Mouse (Mus musculus): Measurements from ENCODE around the gene Macrod1.

The Macrod1 gene

GRCm38 (mm10) chr19:7113574-7113973 is 57.0 kb downstream of the Macrod1 start:
- no peak for DNase-seq (ENCODE audit: low spot score)

- no peak for DNase-seq (ENCODE audit: low spot score)
These were observed 59.6 kb downstream of the Macrod1 start for GRCm38 (mm10) chr19:7116038-7116731.

DNA sequence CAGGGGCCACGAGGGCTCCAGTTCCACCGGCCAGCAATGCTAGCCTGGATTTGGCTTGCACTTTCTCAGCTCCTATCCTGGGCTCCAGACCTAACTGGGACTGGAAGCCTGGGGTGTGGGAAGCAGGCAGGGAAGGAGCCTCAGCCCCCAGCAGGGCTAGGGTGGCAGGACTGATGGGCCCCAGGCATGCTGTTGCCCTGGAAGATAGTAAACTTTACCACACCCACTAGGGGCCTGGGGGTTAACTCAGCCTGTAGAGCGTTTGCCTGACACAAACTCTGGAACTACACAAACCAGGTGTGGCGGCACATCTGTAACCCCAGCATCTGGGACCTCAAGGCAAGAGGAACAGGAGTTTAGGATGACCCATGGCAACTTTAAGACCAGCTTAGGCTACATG is 60.5 kb downstream of the Macrod1 start:
- DNase-seq (ENCODE audit: low spot score): no peak

- DNase-seq (ENCODE audit: low spot score): no peak
These were observed 61.2 kb downstream of the Macrod1 start for GRCm38 (mm10) chr19:7117653-7118307.

DNA sequence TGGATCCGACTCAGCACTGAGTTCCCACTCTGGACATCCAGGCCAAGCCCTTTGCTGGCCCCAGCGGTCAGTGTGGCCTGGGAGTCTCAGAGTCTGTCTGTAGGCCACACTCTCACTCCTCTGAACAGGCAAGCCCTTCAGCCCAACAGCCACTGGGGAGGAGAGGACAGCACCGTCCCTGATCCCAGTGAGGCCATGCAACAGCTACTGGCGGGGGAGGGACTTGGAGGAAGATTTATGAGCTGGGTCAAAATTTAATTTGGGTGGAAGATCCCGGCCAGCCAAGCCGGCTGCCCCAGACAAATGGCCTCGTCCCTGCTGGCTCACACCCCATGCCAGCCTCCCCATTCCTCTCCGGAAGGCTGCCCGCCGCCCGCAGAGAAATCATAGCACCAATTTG is 64.6 kb downstream of the Macrod1 start:
- DNase-seq (ENCODE audit: low spot score): no peak

DNA sequence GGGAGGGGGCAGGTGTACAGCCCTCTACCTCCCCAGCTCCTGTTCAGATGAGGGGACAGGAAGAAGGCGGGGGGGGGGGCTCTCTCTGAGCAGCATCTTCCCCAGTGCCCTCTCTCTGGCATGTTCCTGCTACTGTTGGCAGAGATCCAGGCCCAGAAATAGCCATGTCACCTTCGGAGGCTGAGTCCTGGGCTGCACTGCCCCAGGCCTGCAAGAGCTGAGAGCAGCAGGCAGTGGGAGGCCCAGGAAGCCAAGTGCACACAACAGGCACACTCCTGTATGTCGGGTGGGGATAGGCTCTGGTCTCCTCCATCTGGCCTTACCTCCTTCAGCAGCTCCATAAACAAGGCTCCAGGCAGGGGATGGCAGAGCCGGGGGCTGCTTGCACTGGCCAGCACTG is 65.7 kb downstream of the Macrod1 start:
- DNase-seq (ENCODE audit: low spot score): no peak

DNA sequence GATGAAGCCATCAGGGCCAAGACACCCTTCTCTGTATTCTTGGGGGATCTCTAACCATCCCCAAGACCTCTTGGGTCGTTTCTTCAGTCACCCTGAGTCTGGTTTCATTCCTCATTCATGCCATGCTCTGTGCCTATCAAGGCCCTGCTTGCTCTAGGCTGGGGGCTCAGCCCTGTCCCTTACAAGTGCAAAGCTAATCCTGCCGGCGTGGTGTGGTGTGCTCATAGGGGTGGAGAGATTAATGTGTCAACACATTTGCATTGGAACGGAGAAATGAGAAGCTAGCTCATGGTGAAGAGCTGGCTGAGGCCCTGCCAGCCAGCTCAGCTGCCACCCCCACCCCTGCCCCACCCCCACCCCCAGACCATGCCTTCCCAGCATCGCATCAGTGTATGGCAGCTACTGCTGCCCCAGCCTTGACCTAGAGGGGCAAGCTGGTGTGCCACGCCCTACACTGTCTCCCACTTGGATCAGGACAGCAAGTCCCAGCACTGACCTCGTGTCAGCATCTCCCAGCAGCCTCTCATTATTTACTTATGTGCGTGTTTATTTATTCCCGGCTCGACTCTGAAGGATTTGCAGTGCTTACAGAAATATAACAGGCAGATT is 66.2 kb downstream of the Macrod1 start:
- DNase-seq (ENCODE audit: low spot score): no peak

- DNase-seq (ENCODE audit: low spot score): no peak
These were observed 69.0 kb downstream of the Macrod1 start for GRCm38 (mm10) chr19:7125526-7126156.

GRCm38 (mm10) chr19:7126209-7126608 is 69.6 kb downstream of the Macrod1 start:
- DNase-seq (ENCODE audit: low spot score): no peak

- DNase-seq (ENCODE audit: low spot score): no peak
These were observed 70.3 kb downstream of the Macrod1 start for GRCm38 (mm10) chr19:7126933-7127332.

- DNase-seq (ENCODE audit: low spot score): no peak
These were observed 72.2 kb downstream of the Macrod1 start for GRCm38 (mm10) chr19:7128551-7129475.

DNA sequence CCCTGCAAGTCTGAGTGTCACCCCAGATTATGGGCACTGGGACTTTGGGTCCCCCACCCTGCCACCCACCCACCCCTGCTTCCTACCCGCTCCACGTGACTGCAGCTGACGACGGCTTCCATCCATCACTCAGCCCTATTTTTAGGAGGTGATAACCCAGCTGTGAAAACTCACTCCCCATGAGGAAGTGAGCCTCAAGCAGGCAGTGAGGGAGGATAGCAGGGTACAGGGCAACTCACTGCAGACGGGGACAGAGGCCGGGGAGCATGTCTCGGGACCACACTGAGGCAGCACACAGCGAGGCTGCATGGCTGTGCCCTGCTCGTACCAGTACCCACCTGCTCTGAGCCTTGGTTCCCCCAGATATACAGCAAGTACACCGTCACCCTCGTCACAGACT is 73.7 kb downstream of the Macrod1 start:
- no peak for DNase-seq (ENCODE audit: low spot score)

GRCm38 (mm10) chr19:7133436-7133835 is 76.8 kb downstream of the Macrod1 start:
- no peak for DNase-seq (ENCODE audit: low spot score)

- DNase-seq (ENCODE audit: low spot score): no peak
These were observed 78.1 kb downstream of the Macrod1 start for GRCm38 (mm10) chr19:7134631-7135091.

DNA sequence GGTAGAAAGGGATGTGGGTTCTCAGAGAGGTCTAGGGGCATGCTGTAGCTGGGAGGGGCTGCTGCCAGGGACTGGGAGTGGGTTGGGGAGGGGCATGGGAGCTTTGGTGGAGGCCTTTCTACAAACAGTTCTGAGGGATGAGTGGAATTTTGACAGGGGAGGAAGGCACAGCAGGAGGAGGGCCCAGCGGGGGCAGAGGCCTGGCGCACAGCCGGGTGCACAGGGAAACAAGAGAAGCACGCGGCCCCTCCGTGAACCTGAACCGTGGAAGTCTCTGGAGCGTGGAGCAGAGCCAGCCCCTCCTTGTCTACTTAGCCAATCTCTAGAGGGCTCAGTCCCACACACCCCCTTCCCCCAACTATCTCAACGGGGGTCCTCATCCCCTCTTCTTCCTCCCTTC is 78.9 kb downstream of the Macrod1 start:
- DNase-seq (ENCODE audit: low spot score): no peak

DNA sequence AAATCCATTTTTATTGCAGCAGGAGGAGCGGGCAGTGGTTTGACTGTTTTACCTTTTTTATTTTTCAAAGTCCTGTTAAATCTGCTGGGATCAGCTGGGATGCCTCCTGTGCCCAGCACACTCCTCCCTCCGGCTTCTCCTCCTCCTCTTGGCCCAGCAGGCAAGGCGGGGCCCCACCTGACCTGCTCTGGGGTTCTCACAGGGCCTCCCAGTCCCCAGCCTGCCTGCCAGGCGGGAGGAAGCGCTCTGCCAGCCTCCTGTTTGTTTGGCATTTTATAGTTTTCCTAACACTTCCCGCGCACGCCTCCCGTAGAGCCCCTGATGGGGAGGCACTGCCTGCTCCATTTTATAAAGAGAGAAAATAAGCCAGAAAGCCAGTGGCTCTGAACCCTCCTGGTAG is 79.4 kb downstream of the Macrod1 start:
- no peak for DNase-seq (ENCODE audit: low spot score)

DNA sequence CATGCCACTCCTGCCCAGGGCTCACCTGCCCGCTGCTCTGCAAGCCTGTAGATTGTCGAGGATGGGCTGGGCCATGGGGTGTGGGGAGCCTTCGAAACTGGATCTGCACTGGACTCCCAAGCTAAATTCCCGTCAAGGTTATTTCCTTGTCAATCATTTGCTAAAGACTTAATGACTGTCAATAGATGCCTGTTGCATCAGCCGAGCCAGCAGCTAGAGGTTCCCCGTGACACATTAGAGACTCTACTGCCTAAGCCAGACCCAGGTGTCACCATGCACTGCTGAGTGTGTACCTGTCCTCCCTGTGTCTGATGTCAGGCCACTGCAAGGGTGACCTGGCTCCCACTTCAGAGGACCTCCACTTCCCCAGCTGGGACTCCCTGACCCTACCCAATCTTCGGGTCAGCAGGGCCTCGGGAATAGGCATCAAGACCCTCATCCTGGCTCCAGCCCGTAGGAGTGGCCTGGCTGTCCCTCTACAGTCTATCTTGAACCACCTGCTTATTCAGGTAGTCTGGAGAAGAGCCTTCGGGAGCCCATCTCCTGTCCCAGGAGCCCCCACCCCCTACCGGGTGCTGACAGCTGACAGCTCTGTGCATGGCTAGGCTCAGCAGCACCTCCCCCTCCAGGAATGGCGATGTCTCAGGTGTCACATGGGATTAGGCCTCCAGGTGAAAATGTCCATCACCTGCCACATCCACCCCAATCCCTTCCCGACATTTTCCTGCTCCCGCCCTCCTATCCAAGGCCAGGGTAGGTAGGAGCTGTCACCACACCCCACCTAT is 80.3 kb downstream of the Macrod1 start:
- no peak for DNase-seq (ENCODE audit: low spot score)

GRCm38 (mm10) chr19:7138327-7138726 is 81.7 kb downstream of the Macrod1 start:
- DNase-seq (ENCODE audit: low spot score): no peak

DNA sequence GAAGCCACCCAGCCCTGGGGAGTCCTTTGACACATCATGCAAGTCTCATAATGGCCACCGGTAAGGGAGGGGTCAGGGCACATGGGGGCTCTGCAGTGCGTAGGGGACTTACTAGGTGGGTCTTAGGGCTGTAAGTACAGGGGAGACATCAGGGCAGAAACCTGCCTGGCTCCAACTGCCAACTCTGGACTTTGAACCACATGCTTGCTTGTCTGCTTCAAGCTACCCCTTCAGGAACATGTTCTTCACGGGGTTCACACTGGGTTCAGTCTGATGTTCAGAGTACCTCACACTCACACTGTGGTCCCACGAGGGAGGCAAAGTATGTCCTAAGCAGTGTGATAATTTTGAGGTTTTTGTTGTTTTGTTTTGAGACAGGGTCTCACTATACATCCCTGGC is 82.7 kb downstream of the Macrod1 start:
- no peak for DNase-seq (ENCODE audit: low spot score)

- DNase-seq (ENCODE audit: low spot score): no peak
These were observed 83.8 kb downstream of the Macrod1 start for GRCm38 (mm10) chr19:7140373-7140772.

- DNase-seq (ENCODE audit: low spot score): no peak
These were observed 84.3 kb downstream of the Macrod1 start for GRCm38 (mm10) chr19:7140856-7141421.
